Mouse (Mus musculus): Measurements from ENCODE around the gene 1520401A03Rik. TPM values are rescaled to one million over a fixed set of nuclear protein-coding genes. Genes with fewer than 3 reads are reported as not detected.
"Not testable (repeated sequence)": the region's sequence is repeated elsewhere in the genome, so short reads cannot be mapped to it uniquely, and the experiment has no call there.

1520401A03Rik gene
- 0.13 and 0.36 TPM in 2 replicates for polyA plus RNA-seq (2016; fragmentation: Nextera tagmentation; extraction: Ambion mirVana)

GRCm38 (mm10) chr17:23722376-23723125, at the start of gene 1520401A03Rik:
Gene 1520401A03Rik (minus strand): TSS chr17:23722783.
- Histone ChIP-seq H3K9me3 (replicated peaks) (no peaks in the 10 kb centered on the region), H3K27me3 (ENCODE audit: low read depth, poor library complexity, severe bottlenecking) (peaks cover 7% of the 10 kb centered on the region; the same call in 1 of the 2 replicates), H3K4me1 (peaks cover 16% of the 10 kb centered on the region), H3K36me3 (no peaks in the 10 kb centered on the region), H3K4me3 (no peak within 1 kb of the TSS), H3K27ac (no peak within 1 kb of the TSS)
- 71% methylated on average over 7 of the region's 7 CpGs for WGBS
- DNase-seq (ENCODE audit: low spot score), result no peak

DNA sequence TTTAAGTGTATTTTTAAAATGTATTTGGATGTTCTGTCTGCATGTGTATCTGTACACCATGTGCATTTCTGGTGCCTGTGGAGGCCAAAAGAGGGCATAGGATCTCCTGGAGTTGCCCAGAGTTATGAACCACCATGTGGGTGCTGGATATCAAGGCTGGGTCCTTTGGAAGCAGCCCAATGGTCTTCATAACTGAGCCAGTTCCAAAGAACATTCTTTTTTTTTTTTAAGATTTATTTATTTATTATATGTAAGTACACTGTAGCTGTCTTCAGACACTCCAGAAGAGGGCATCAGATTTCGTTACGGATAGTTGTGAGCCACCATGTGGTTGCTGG, 49.6 kb upstream of the 1520401A03Rik start:
- peak overlapping the region; percentile 75; the same call in 1 of the 2 replicates for H3K4me3 ChIP-seq
- WGBS, result 80% methylated on average over 2 of the region's 2 CpGs
- H3K9me3 ChIP-seq (replicated peaks), result not testable (repeated sequence)

GRCm38 (mm10) chr17:23771284-23772218, 49.0 kb upstream of the 1520401A03Rik start, which contains the start of gene Flywch1:
Gene Flywch1 (minus strand): TSS chr17:23771602.
- Histone ChIP-seq H3K36me3 (peaks cover 36% of the 10 kb centered on the region), H3K27ac (peak within 1 kb of the TSS; percentile 95), H3K4me1 (peaks cover 15% of the 10 kb centered on the region), H3K4me3 (peak within 1 kb of the TSS; percentile 75), H3K27me3 (ENCODE audit: low read depth, poor library complexity, severe bottlenecking) (no peaks in the 10 kb centered on the region), H3K9me3 (replicated peaks) (no peaks in the 10 kb centered on the region)
- WGBS, result 4% methylated on average over 58 of the region's 58 CpGs
- peak; percentile 99 for DNase-seq (ENCODE audit: low spot score)

More for the DNA sequence above, 49.6 kb upstream of the 1520401A03Rik start:
- Histone ChIP-seq H3K36me3 (peaks cover 31% of the 10 kb centered on the region), H3K4me1 (peaks cover 15% of the 10 kb centered on the region)
- H3K27ac ChIP-seq; H3K27me3 ChIP-seq (ENCODE audit: low read depth, poor library complexity, severe bottlenecking); DNase-seq (ENCODE audit: low spot score): not testable (repeated sequence)

- no peak for DNase-seq (ENCODE audit: low spot score)
- Histone ChIP-seq H3K36me3 (peaks cover 38% of the 10 kb centered on the region), H3K27me3 (ENCODE audit: low read depth, poor library complexity, severe bottlenecking) (no peaks in the 10 kb centered on the region), H3K27ac (peak overlapping the region; percentile 95), H3K9me3 (replicated peaks) (no peaks in the 10 kb centered on the region), H3K4me3 (peak overlapping the region; percentile 75), H3K4me1 (peaks cover 15% of the 10 kb centered on the region)
- WGBS, result 1% methylated on average over 19 of the region's 19 CpGs
Measured at GRCm38 (mm10) chr17:23770896-23771283, 48.3 kb upstream of the 1520401A03Rik start.

DNA sequence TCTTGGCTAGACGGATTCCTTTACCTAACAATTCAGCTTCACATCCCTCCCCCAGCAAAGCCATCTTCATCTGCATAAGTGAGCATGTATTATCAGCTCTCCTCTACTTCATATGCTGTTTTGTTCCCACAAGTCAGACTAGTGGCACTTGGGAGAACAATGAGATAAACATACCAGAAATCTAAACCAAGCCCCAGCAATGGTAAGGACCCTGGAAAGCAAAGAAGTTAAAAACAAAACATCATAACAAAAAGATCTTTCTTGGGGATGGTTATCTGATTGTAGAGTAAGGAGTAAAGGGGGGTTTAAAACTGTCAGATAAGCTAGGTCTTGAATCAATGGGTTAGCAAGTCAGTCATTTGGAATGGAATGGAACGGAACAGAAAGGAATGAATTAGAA, 47.9 kb upstream of the 1520401A03Rik start:
- no peak for DNase-seq (ENCODE audit: low spot score)
- Histone ChIP-seq H3K9me3 (replicated peaks) (no peaks in the 10 kb centered on the region), H3K4me3 (peak overlapping the region; percentile 75), H3K36me3 (peaks cover 42% of the 10 kb centered on the region), H3K27ac (peak overlapping the region; percentile 95), H3K4me1 (peaks cover 15% of the 10 kb centered on the region), H3K27me3 (ENCODE audit: low read depth, poor library complexity, severe bottlenecking) (no peaks in the 10 kb centered on the region)
- 21% methylated on average over 2 of the region's 2 CpGs for WGBS

DNA sequence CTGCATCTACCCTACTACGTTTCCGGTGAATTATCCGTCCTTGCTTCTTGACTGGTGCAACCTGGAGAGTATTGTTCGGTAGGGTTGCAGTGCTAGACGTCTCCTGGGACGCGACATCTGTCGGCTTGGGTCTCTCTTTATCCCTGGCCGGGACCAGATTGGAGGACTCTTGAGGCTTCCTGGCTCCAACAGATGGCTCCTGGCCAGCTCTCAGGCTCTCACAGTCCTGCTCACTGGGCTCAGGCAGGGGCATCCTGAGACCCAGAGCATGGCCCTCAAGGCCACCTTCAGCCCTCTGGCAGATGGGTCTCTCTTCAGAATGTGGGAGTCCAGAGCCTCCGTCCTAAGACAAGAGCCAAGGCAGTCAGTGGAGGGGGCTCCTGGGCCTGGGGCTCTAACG, 40.4 kb upstream of the 1520401A03Rik start:
- Histone ChIP-seq H3K4me1 (no peaks in the 10 kb centered on the region), H3K4me3 (no peak overlapping the region), H3K27ac (no peak overlapping the region), H3K36me3 (peaks cover 91% of the 10 kb centered on the region), H3K9me3 (replicated peaks) (no peaks in the 10 kb centered on the region), H3K27me3 (ENCODE audit: low read depth, poor library complexity, severe bottlenecking) (no peaks in the 10 kb centered on the region)
- WGBS, result 95% methylated on average over 11 of the region's 11 CpGs
- no peak for DNase-seq (ENCODE audit: low spot score)

GRCm38 (mm10) chr17:23761155-23761554, 38.6 kb upstream of the 1520401A03Rik start:
- H3K27ac ChIP-seq, result no peak overlapping the region
- H3K4me1 ChIP-seq, result no peaks in the 10 kb centered on the region
- no peak overlapping the region for H3K4me3 ChIP-seq
- no peaks in the 10 kb centered on the region for H3K27me3 ChIP-seq (ENCODE audit: low read depth, poor library complexity, severe bottlenecking)
- H3K36me3 ChIP-seq, result peaks cover 94% of the 10 kb centered on the region
- 98% methylated on average over 3 of the region's 3 CpGs for WGBS
- DNase-seq (ENCODE audit: low spot score), result no peak
- H3K9me3 ChIP-seq (replicated peaks), result no peaks in the 10 kb centered on the region

DNA sequence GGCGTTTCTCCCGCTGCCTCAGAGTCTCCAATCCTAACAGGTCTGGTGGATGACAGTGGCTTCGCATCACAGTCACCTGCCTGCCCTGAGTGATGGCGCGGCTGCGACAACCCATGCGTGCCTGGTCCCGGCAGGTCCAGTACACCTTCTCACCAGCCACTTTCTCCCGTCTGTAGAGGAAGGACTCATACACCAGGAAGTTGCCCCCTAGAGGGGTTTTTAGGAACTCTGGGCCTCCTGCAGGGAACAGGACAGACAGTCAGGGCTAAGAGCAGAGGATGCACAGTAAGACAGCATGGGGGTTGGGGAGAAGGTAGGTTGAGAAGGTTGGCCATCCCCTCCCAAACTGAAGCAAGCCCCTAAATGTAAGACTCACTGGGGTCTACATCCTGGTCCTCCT, 37.6 kb upstream of the 1520401A03Rik start:
- no peaks in the 10 kb centered on the region for H3K4me1 ChIP-seq
- no peak overlapping the region for H3K27ac ChIP-seq
- 94% methylated on average over 9 of the region's 9 CpGs for WGBS
- H3K9me3 ChIP-seq (replicated peaks), result no peaks in the 10 kb centered on the region
- no peaks in the 10 kb centered on the region for H3K27me3 ChIP-seq (ENCODE audit: low read depth, poor library complexity, severe bottlenecking)
- no peak for DNase-seq (ENCODE audit: low spot score)
- H3K4me3 ChIP-seq, result no peak overlapping the region
- H3K36me3 ChIP-seq, result peaks cover 94% of the 10 kb centered on the region

- 86% methylated on average over 8 of the region's 8 CpGs for WGBS
Measured at GRCm38 (mm10) chr17:23758801-23759200, 36.2 kb upstream of the 1520401A03Rik start.

GRCm38 (mm10) chr17:23757581-23757980, 35.0 kb upstream of the 1520401A03Rik start:
- no peak overlapping the region for H3K27ac ChIP-seq
- 93% methylated on average over 9 of the region's 9 CpGs for WGBS
- peaks cover 100% of the 10 kb centered on the region for H3K36me3 ChIP-seq
- no peaks in the 10 kb centered on the region for H3K9me3 ChIP-seq (replicated peaks)
- no peaks in the 10 kb centered on the region for H3K27me3 ChIP-seq (ENCODE audit: low read depth, poor library complexity, severe bottlenecking)
- H3K4me1 ChIP-seq, result no peaks in the 10 kb centered on the region
- no peak for DNase-seq (ENCODE audit: low spot score)
- no peak overlapping the region for H3K4me3 ChIP-seq

More at GRCm38 (mm10) chr17:23758801-23759200, 36.2 kb upstream of the 1520401A03Rik start:
- peaks cover 100% of the 10 kb centered on the region for H3K36me3 ChIP-seq
- H3K4me1 ChIP-seq, result no peaks in the 10 kb centered on the region
- DNase-seq (ENCODE audit: low spot score), result no peak
- H3K27ac ChIP-seq, result no peak overlapping the region
- no peaks in the 10 kb centered on the region for H3K27me3 ChIP-seq (ENCODE audit: low read depth, poor library complexity, severe bottlenecking)
- no peak overlapping the region for H3K4me3 ChIP-seq
- H3K9me3 ChIP-seq (replicated peaks), result no peaks in the 10 kb centered on the region

- H3K27ac ChIP-seq, result no peak overlapping the region
- H3K36me3 ChIP-seq, result peaks cover 96% of the 10 kb centered on the region
- no peak overlapping the region for H3K4me3 ChIP-seq
- no peak for DNase-seq (ENCODE audit: low spot score)
- no peaks in the 10 kb centered on the region for H3K9me3 ChIP-seq (replicated peaks)
- H3K27me3 ChIP-seq (ENCODE audit: low read depth, poor library complexity, severe bottlenecking), result no peaks in the 10 kb centered on the region
- H3K4me1 ChIP-seq, result no peaks in the 10 kb centered on the region
- 96% methylated on average over 13 of the region's 13 CpGs for WGBS
Measured at GRCm38 (mm10) chr17:23755689-23756088, 33.1 kb upstream of the 1520401A03Rik start.

- Histone ChIP-seq H3K27me3 (ENCODE audit: low read depth, poor library complexity, severe bottlenecking) (peaks cover 38% of the 10 kb centered on the region), H3K36me3 (peaks cover 35% of the 10 kb centered on the region), H3K9me3 (replicated peaks) (no peaks in the 10 kb centered on the region), H3K4me1 (peaks cover 37% of the 10 kb centered on the region), H3K4me3 (peak overlapping the region; percentile 13; the same call in 1 of the 2 replicates), H3K27ac (0 out of 2 replicates have a peak overlapping the region, but pooled peaks have one; percentile 4)
- 85% methylated on average over 11 of the region's 11 CpGs for WGBS
- no peak for DNase-seq (ENCODE audit: low spot score)
Measured at GRCm38 (mm10) chr17:23749400-23750191, 27.0 kb upstream of the 1520401A03Rik start.

All from limb, embryonic 10.5 days (tissue).